Mouse (Mus musculus): ENCODE data around the gene Wipf2.

DNA sequence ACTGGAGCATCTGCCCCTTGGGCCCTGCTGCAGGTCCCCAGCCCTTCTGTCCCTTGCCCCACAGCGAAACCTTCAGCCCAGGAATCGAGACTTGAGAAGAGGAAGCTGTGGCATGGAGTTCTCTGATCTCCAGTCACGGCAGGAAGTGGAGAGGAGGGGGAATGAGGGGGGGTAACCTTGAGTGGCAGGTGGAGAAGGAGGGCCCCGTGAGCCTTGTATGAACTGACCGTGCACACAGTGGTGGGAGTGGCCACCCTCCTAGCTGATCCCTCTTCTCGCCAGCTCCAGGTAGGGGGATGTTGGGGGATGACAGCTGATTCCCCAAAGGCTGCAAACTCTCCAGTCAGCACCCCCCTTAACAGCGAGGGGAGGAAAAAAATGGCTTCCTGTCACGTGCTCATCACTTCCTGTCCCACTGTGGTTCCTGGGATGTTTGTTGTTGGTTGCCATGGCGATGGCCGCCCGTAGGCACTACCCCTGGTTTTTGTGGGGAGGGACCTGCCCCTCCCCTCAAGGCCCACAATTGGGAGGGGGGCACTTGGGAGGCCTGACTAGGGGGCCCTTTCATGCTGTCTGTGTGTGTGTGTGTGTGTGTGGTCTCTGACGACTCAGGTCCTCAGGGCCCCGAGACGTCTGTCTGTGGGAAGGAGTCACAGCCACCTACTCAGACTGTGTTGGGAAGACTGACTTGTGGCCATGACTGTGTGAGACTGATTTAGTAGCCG, 78.5 kb downstream of the Wipf2 start:
- TF ChIP-seq CTCF (IDR thresholded peaks at IDR 0.05; ENCODE audit: low read depth, low read length) (no peak), GATA1 (IDR thresholded peaks at IDR 0.05; ENCODE audit: borderline replicate concordance, low read length) (no peak), TAL1 (conservative IDR thresholded peaks at IDR 0.05; ENCODE audit: low read depth, low read length) (no peak), GATA2 (IDR thresholded peaks at IDR 0.05; ENCODE audit: borderline replicate concordance, low read depth, low read length) (no peak)

All from G1E (cell line).